In genomic region chr19:42744162-42744586, GRCm38 (mm10) we compare ENCODE assay signal across 8 mouse cellular contexts. TPM values are rescaled to one million over a fixed set of nuclear protein-coding genes. Genes with fewer than 3 reads are reported as not detected.
DNase-seq lines count a peak whose midpoint lies in the region; ATAC-seq and TF ChIP-seq lines count a peak whose summit lies in the region.

No protein-coding gene starts in this region.

- H3K4me2 ChIP-seq in embryonic facial prominence, embryonic 11.5 days (ENCODE audit: low read depth, low read length) = no peak overlapping the region
- H3K4me2 ChIP-seq in kidney, embryonic 14.5 days (replicated peaks; ENCODE audit: low read depth, low read length) = no peak overlapping the region
- H3K4me2 ChIP-seq in limb, embryonic 14.5 days (replicated peaks; ENCODE audit: low read depth, low read length, severe bottlenecking) = no peak overlapping the region
- H3K4me2 ChIP-seq in midbrain, embryonic 14.5 days (ENCODE audit: low read length) = no peak overlapping the region

- ATAC-seq in embryonic facial prominence, embryonic 11.5 days (replicated peaks; ENCODE audit: insufficient number of reproducible peaks, low FRiP score, low TSS enrichment, low read depth) = 0 out of 2 replicates have a peak, but pooled peaks have one; percentile 17
- peak; percentile 83 for ATAC-seq in kidney, embryonic 14.5 days (ENCODE audit: low FRiP score, low TSS enrichment)
- peak; percentile 84 for ATAC-seq in limb, embryonic 14.5 days (ENCODE audit: low FRiP score, low read depth)
- ATAC-seq in midbrain, embryonic 14.5 days (ENCODE audit: low FRiP score, low TSS enrichment) = peak; percentile 63; the same call in 1 of the 2 replicates

- H3K4me3 ChIP-seq in embryonic facial prominence, embryonic 11.5 days (ENCODE audit: low read depth, low read length) = no peak overlapping the region
- H3K4me3 ChIP-seq in heart, adult 2 months = no peak overlapping the region
- no peak overlapping the region for H3K4me3 ChIP-seq in kidney, embryonic 14.5 days (ENCODE audit: low read length)
- no peak overlapping the region for H3K4me3 ChIP-seq in limb, embryonic 14.5 days (replicated peaks; ENCODE audit: low read length)
- no peak overlapping the region for H3K4me3 ChIP-seq in midbrain, embryonic 14.5 days (replicated peaks; ENCODE audit: low read depth, low read length)

- TF ChIP-seq POLR2A in heart, adult 2 months (IDR thresholded peaks at IDR 0.05; ENCODE audit: insufficient read depth, low read depth, low read length) = no peak
- TF ChIP-seq POLR2A in limb, embryonic 14.5 days (IDR thresholded peaks at IDR 0.05; ENCODE audit: borderline replicate concordance, extremely low read depth, insufficient read depth, insufficient read length) = no peak

- 0 out of 2 replicates have a peak, but pooled peaks have one; percentile 54 for TF ChIP-seq EP300 in heart, adult 2 months (IDR thresholded peaks at IDR 0.05; ENCODE audit: insufficient read depth, low read depth, low read length)

- WGBS in embryonic facial prominence, embryonic 11.5 days = 29% methylated on average over 4 of the region's 4 CpGs
- WGBS in heart, adult 2 months = 11% methylated on average over 4 of the region's 4 CpGs
- 24% methylated on average over 4 of the region's 4 CpGs for whole genome bisulfite sequencing in kidney, embryonic 14.5 days
- 19% methylated on average over 4 of the region's 4 CpGs for WGBS in limb, embryonic 14.5 days
- WGBS in midbrain, embryonic 14.5 days = 28% methylated on average over 4 of the region's 4 CpGs

- H3K4me1 ChIP-seq in embryonic facial prominence, embryonic 11.5 days (ENCODE audit: control insufficient read depth, insufficient read depth, low read length) = no peaks in the 10 kb centered on the region
- no peaks in the 10 kb centered on the region for H3K4me1 ChIP-seq in heart, adult 2 months (ENCODE audit: control insufficient read depth, insufficient read depth, low read length)
- peaks cover 7% of the 10 kb centered on the region; the same call in 1 of the 2 replicates for H3K4me1 ChIP-seq in kidney, embryonic 14.5 days (ENCODE audit: control insufficient read depth, insufficient read depth, low read length)
- peaks cover 34% of the 10 kb centered on the region for H3K4me1 ChIP-seq in limb, embryonic 14.5 days (ENCODE audit: control insufficient read depth, insufficient read depth, low read length)
- H3K4me1 ChIP-seq in midbrain, embryonic 14.5 days (ENCODE audit: control insufficient read depth, insufficient read depth, low read length) = peaks cover 7% of the 10 kb centered on the region; the same call in 1 of the 2 replicates

- intact Hi-C loops in heart, adult 2 months (cut with DNase I) = loop anchor here (2.0 to 10.0 kb wide), 3 partner anchors 87 to 429 kb away; no protein-coding TSS in a partner anchor

- H3K9ac ChIP-seq in embryonic facial prominence, embryonic 11.5 days (replicated peaks; ENCODE audit: low read length) = no peak overlapping the region
- no peak overlapping the region for H3K9ac ChIP-seq in heart, adult 2 months (ENCODE audit: low read depth, low read length)
- no peak overlapping the region; the same call in 1 of the 2 replicates for H3K9ac ChIP-seq in kidney, embryonic 14.5 days (ENCODE audit: low read depth, low read length)
- H3K9ac ChIP-seq in limb, embryonic 14.5 days (ENCODE audit: low read depth, low read length, severe bottlenecking) = no peak overlapping the region
- H3K9ac ChIP-seq in midbrain, embryonic 14.5 days (replicated peaks; ENCODE audit: low read length) = no peak overlapping the region

- peak; percentile 79 for DNase-seq in 3T3-L1 (ENCODE audit: low read depth, low spot score)
- peak; percentile 58 for DNase-seq in Muller cell, postnatal 12 days (ENCODE audit: inconsistent ontology term)
- DNase-seq in embryonic facial prominence, embryonic 11.5 days (ENCODE audit: low spot score) = peak; percentile 65
- peak; percentile 49 to 64 for DNase-seq in heart, adult 2 months
- DNase-seq in limb, embryonic 14.5 days (ENCODE audit: low spot score) = peak; percentile 63
- peak; percentile 79 for DNase-seq in midbrain, embryonic 14.5 days
- peak; percentile 71 for DNase-seq in testis, postnatal 10 days (ENCODE audit: low spot score)

- H3K27me3 ChIP-seq in embryonic facial prominence, embryonic 11.5 days (ENCODE audit: control insufficient read depth, insufficient read depth, low read length) = no peaks in the 10 kb centered on the region
- no peaks in the 10 kb centered on the region for H3K27me3 ChIP-seq in heart, adult 2 months (ENCODE audit: control insufficient read depth, insufficient read depth, low read length)
- H3K27me3 ChIP-seq in kidney, embryonic 14.5 days (ENCODE audit: control insufficient read depth, insufficient read depth, low read length) = no peaks in the 10 kb centered on the region
- no peaks in the 10 kb centered on the region for H3K27me3 ChIP-seq in limb, embryonic 14.5 days (ENCODE audit: control insufficient read depth, insufficient read depth, low read length)
- no peaks in the 10 kb centered on the region for H3K27me3 ChIP-seq in midbrain, embryonic 14.5 days (ENCODE audit: control insufficient read depth, insufficient read depth, low read length)

- peak; percentile 84 for TF ChIP-seq CTCF in heart, adult 2 months (IDR thresholded peaks at IDR 0.05)

- no peaks in the 10 kb centered on the region for H3K79me2 ChIP-seq in heart, adult 2 months (replicated peaks; ENCODE audit: control insufficient read depth, insufficient read depth, low read length)

- H3K9me3 ChIP-seq in embryonic facial prominence, embryonic 11.5 days (replicated peaks; ENCODE audit: control insufficient read depth, low read length) = no peaks in the 10 kb centered on the region
- H3K9me3 ChIP-seq in kidney, embryonic 14.5 days (ENCODE audit: control insufficient read depth, low read length) = no peaks in the 10 kb centered on the region
- no peaks in the 10 kb centered on the region for H3K9me3 ChIP-seq in limb, embryonic 14.5 days (ENCODE audit: control insufficient read depth, low read length)
- no peaks in the 10 kb centered on the region for H3K9me3 ChIP-seq in midbrain, embryonic 14.5 days (ENCODE audit: control insufficient read depth, low read length)

- no peaks in the 10 kb centered on the region for H3K36me3 ChIP-seq in embryonic facial prominence, embryonic 11.5 days (replicated peaks; ENCODE audit: control insufficient read depth, insufficient read depth, low read depth, low read length)
- H3K36me3 ChIP-seq in heart, adult 2 months (ENCODE audit: control insufficient read depth, insufficient read depth, low read length) = no peaks in the 10 kb centered on the region
- no peaks in the 10 kb centered on the region for H3K36me3 ChIP-seq in kidney, embryonic 14.5 days (ENCODE audit: control insufficient read depth, insufficient read depth, low read length)
- H3K36me3 ChIP-seq in limb, embryonic 14.5 days (ENCODE audit: control insufficient read depth, insufficient read depth, low read length) = no peaks in the 10 kb centered on the region
- no peaks in the 10 kb centered on the region for H3K36me3 ChIP-seq in midbrain, embryonic 14.5 days (ENCODE audit: control insufficient read depth, insufficient read depth, low read length)

- no peak overlapping the region for H3K27ac ChIP-seq in embryonic facial prominence, embryonic 11.5 days (replicated peaks; ENCODE audit: low read depth, low read length)
- no peak overlapping the region for H3K27ac ChIP-seq in heart, adult 2 months
- H3K27ac ChIP-seq in kidney, embryonic 14.5 days (ENCODE audit: low read depth, low read length) = no peak overlapping the region
- no peak overlapping the region for H3K27ac ChIP-seq in limb, embryonic 14.5 days (replicated peaks; ENCODE audit: low read depth, low read length)
- H3K27ac ChIP-seq in midbrain, embryonic 14.5 days (replicated peaks; ENCODE audit: low read depth, low read length) = no peak overlapping the region

RNA-seq across cellular contexts. Expression of gene Pyroxd2, which starts 8.4 kb away (rescaled TPM):
- polyA plus RNA-seq in embryonic facial prominence, embryonic 11.5 days (2014; fragmentation: Nextera tagmentation; extraction: Ambion mirVana) = 0.52 and 0.53 TPM in 2 replicates
- total RNA-seq in heart, adult 2 months (2021) = 1 to 10 TPM; 3.9 to 4.4 TPM
- polyA plus RNA-seq in heart, adult 2 months (2012; rRNA removed) = 4.6 and 4.7 TPM in 2 replicates
- 2.4 and 3.0 TPM in 2 replicates for polyA plus RNA-seq in kidney, embryonic 14.5 days (2014; fragmentation: Nextera tagmentation; extraction: Ambion mirVana)
- polyA plus RNA-seq in limb, embryonic 14.5 days (2012; rRNA removed) = 6.5 and 7.7 TPM in 2 replicates
- 2.4 and 2.9 TPM in 2 replicates for polyA plus RNA-seq in limb, embryonic 14.5 days (2014; fragmentation: Nextera tagmentation; extraction: Ambion mirVana)
- polyA plus RNA-seq in midbrain, embryonic 14.5 days (2014; fragmentation: Nextera tagmentation; extraction: Ambion mirVana) = 0.89 and 1.5 TPM in 2 replicates

RNA-seq across cellular contexts. Expression of gene Hps1, which starts 35.6 kb away (rescaled TPM):
- 7.5 and 10.3 TPM in 2 replicates for polyA plus RNA-seq in embryonic facial prominence, embryonic 11.5 days (2014; fragmentation: Nextera tagmentation; extraction: Ambion mirVana)
- 1 to 10 TPM; 1.6 to 1.7 TPM for total RNA-seq in heart, adult 2 months (2021)
- polyA plus RNA-seq in heart, adult 2 months (2012; rRNA removed) = 2.6 and 6.6 TPM in 2 replicates
- polyA plus RNA-seq in kidney, embryonic 14.5 days (2014; fragmentation: Nextera tagmentation; extraction: Ambion mirVana) = 10.0 and 12.1 TPM in 2 replicates
- 20.9 and 25.5 TPM in 2 replicates for polyA plus RNA-seq in limb, embryonic 14.5 days (2012; rRNA removed)
- 12.0 and 12.9 TPM in 2 replicates for polyA plus RNA-seq in limb, embryonic 14.5 days (2014; fragmentation: Nextera tagmentation; extraction: Ambion mirVana)
- polyA plus RNA-seq in midbrain, embryonic 14.5 days (2014; fragmentation: Nextera tagmentation; extraction: Ambion mirVana) = 9.4 and 11.3 TPM in 2 replicates

Comparison
In these comparisons a context has a peak if more than half of its experiments do, and no peak if none do; other contexts are left out.
1. ATAC-seq: peak in every context shown above with its lines; median percentile 84 in limb, embryonic 14.5 days; 83 in kidney, embryonic 14.5 days; 63 in midbrain, embryonic 14.5 days; 17 in embryonic facial prominence, embryonic 11.5 days.